Mouse (Mus musculus) urinary bladder, postnatal 25 days (tissue): ENCODE results near the gene Dbi.
A peak's percentile ranks its signal among the peaks of the same experiment; 100 is the strongest.

Source experiments
- DNase-seq: peaks from one replicate; pipeline ENCODE4 v3.0.0; 2022; ENCODE audit warnings: low spot score

The Dbi gene

DNA sequence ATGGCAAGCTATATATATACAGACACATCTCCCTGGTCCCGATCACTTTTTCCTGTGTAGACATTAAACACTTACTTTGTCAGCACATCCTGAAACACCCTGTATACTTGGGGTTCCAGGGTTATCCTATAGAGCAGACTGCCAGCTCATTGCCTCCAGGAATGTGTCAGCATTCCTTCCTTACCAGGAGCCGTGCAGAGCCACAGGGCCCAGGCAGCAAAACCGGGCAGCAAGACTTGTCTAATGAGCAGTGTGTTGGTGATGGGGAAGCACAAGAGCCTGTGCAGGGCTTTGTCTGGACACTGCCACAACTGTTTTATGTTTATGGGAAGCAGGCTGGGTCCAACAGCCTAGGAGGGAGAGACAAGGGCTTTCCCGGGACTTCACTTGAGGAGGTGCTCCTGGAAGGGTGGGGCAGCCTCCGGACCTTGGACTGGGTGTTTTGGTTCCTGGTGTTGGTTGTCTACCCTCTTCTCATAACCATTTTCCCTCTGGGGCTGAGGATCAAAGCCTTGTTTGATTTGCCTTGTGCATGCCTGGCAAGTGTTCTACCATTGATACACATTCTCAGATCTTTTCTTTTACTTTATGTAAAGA lies 36.9 kb downstream of the Dbi start:
- no peak for DNase-seq

DNA sequence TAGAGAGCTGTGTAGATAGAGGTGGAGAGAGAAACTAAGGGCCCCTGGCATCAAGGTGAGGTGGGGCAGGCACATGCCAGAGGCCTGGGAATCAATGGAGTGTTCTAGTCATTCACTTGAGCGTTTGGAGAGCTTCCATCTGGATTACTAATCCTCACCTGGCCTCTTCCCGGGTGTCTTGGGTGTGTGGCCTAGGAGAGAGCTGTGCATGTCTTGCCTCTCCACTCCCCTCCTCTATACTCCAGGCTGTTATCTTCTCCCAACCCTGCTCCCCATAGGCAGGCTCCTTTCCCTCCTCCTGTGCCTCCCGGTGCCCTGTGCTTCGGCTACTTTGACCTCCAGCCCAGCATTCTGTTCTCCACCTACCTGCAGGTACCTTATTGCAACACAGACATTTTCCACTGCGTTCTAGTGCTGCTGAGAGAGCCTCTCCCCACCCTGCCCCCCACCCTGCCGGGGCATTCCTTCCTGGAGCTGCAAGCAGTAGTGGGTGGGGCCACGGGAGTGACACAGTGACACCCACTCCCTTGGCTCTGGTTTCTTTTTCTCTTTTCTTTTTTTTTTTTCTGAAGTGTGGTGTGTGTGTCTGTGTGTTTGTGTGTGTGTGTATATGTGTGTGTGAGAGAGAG lies 37.8 kb downstream of the Dbi start:
- DNase-seq = no peak

DNA sequence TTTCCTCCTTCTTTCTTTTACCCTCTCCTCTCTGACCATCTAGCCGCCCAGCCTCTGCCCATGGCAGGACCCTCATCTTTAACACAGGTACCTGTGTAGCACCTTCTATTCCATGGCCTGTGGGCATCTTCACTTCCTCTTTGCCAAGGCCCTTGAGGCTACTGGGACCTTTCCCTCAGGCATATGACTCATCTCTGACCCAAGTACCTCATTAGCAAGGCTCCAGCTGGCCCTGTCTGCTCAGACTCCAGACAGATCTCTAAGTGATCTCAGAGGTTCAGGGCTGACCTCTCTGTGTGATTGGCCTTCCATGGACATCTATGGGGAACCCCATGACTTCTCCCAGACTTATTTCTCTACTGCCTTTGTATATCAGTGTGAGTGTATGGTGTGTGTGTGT lies 40.2 kb downstream of the Dbi start:
- no peak for DNase-seq

DNA sequence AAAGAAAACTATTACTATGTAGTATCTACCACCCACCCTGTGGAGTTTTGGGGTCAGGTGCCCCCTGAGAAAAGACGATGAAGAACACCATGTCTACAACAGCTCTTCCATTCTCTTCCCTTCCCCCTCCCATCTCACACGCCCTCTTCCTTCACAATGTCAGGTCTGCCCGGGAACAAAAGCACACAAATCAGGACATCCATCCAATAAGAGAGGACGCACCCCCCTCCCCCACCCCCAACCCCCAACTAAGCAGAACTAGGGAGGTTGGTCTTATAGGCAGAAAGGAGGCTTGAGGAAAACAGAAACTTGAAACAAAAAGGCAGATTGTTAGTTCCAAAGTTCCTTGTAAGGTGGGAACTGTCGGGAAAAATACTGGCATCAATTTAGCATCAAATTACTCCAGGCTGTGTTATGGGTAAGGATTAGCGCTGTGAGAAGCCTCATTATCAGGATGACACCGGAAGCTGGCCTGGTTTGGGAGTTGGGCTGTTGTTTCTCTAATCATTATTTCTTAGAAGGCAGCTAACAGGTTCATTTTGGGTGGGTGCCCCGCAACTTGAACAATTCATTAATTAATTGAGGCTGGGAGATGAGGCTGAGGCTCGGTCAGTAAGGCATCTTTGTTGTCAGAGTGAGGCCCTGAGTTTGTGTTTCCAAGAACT lies 43.0 kb downstream of the Dbi start:
- no peak for DNase-seq

DNA sequence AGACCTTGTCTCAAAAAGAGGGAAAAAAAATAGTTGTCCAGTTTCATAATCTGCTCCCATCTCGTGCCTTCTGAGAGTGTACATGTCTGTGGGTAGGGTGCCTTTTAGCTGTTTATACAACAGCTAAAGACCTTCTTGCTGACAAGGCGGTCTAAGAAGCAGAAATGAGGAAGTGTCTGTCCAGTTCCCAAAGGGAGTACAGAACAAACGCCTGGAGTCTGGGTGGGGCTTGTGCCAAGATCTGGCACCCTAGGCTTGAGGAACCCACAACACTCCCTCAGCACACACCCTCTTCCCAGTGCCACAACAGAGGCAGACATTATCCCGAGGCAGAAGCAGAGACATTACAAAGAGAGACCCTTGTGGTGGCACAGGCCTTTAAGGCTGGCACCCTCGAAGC lies 45.4 kb downstream of the Dbi start:
- DNase-seq = no peak

DNA sequence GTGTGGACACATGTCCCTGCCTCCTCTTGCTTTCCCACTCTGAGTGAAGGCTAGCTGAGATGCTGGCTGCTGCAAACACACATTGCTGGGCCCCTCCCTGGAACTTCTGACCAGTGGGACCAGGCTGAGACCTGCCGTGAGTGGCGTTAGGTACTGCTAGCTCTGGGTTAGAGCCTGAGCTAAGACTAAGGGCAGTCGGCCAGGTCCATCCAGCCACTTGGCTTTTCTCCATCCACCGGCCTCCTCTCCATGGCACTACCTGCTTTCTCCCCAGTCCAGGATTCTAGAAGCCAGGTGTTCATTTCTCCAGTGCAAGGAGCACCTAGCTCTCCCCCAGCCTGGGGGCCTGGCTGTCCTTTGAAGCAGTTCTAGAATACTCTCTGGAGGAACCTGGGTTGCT lies 45.9 kb downstream of the Dbi start:
- DNase-seq = no peak

DNA sequence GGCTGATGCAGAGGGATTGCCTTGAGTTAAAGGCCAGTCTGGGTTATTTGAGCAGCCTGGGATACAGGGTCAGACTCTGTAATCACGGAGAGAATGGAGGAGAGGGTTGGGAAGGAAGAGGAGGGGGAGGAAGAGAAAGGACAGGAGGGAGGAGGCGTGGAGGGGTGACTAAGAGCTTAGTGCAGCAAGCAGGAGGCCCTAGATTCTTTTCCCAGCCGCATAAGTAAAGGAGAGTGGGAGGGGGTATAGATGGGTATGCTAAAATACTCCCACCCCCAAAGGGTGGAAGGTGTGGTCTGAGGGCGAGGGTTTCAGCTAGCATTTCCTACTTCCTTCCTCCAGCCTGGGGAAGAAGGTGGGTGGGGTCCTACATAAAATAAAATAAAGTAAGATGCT lies 46.6 kb downstream of the Dbi start:
- no peak for DNase-seq

DNA sequence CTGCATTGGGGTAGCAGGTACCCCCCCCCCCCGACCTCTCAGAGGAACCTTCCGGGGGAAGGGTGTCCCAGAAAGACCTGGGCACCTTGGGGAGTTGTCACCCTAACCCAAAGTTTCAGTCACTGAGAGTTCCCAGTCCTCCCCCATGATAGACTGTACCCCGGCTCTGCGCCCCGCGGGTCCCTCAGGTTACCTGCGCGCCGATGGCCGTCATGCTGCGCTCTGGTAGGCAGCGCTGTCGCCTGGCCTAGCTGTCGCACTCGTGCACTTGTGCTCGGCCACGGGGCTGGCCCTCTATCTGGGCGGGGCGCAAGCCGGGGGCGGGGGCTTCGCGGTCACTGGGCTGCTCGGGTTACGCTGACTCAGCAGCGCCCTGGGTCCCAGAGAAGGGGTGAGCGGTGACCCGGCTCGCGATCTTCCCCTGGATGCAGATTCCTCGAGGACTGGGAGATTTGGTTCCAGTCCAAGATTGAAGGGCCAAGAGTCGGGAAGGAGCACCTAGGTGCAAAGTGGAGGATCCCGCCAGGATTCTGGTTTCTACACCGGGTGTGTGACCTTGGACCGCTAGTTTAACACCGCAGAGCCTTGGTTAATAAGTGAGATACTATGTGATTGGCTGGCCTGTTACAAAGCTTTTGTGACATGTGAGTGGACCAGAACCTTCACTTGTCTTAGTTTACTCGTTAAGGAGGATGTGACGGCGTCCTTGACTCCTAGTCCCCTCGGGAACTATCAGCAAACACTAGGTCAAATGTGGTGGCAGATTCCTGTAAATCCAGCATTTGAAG lies 47.2 kb downstream of the Dbi start, which contains the start of gene Tmem37:
Gene Tmem37, minus strand, starts transcription at position 556 of the 788 bp plus-strand sequence.
- DNase-seq = peak; percentile 61

DNA sequence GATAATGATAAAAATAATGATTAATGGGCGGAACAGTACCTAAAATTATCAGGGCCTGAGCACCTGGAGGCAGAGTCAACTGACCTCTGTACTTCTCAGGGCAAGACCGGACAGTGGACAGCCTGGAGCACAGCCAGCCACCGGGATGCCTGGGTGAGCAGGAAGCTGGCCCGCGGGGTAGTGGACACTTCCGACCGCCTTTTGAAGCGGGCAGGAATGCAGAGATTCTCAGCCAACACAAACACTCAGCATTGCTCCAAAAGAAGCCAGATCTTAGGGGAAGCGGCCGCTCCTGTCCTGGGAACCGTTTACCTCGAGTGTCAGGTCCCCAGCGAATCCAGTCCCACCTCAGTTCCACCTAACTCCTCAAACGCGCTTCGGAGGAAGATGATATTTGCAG lies 48.0 kb downstream of the Dbi start:
- DNase-seq = peak; percentile 34

DNA sequence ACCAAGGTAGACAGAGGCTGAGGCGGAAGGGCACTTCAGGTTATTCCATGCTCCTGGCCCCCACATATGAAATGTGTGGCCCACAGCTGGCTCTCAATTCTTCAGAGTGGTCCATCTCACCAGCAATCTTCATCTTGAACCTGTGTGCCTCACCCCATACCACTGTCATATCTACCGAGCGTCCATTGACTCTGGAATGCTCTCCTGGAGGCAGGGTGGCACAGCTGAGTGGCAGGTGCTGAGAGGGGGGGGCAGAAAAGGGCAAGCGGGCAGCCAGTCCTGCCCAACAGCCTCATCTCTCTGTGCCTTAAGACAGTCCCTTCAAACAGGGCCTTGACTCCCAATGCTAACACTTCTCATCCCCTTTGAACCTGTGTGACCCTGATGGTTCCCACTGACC lies 49.7 kb downstream of the Dbi start:
- no peak for DNase-seq

DNA sequence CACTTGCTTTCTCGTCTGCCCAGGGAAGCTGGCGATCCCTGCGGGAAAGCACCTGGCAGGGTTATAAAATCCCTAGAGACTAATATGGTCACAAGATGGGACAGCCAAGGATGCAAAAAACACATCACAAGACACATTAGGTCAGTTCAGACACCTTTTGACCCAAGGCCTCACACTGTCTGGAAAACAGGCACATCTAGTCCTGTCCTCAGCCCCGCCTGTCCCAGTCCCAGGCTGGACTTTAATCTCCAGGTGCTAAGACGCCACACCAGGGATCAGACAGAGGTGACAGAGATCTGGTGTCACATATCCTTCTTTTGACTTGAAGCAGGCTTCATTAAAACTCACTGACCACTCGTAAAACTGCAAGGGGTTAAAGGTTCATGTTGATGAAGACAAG lies 50.7 kb downstream of the Dbi start:
- DNase-seq = no peak

DNA sequence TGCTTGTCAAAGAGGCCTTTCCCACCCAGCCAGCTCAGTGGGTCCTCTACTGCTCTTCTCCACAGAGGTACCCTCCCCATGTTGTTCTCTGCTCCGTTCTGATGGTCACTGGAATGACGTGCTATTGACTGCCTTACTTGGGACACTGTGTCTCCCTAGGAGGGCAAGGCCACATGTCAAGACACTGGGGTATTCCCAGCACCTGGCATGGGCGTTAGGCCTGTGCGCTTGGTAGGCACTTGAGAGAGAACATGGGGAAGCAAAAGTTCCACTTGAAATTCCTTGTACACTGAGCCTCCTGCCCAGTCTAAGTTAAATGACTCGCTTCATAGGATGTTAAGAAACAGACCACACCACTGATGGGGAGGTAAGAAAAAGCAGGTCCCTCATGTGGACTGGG lies 51.8 kb downstream of the Dbi start:
- DNase-seq = no peak

DNA sequence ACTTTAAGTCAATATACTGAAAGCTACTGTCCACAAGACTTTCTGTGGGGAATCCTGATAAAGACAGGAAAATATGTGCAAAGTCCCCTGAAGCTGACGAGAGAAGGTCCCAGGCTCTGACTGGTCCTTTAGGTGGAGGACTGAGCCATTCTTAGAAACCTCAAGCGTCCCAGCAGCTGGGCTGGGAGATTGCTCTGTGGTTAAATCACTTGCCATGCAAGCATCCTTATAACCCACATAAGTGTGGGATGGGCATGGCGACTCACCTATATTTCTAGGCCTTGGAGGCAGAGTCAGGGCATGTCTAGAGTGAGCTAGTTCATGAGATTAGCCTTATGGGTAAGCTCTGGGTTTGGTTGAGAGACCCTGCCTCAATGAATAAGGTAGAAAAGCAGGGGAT lies 54.3 kb downstream of the Dbi start:
- DNase-seq = no peak

DNA sequence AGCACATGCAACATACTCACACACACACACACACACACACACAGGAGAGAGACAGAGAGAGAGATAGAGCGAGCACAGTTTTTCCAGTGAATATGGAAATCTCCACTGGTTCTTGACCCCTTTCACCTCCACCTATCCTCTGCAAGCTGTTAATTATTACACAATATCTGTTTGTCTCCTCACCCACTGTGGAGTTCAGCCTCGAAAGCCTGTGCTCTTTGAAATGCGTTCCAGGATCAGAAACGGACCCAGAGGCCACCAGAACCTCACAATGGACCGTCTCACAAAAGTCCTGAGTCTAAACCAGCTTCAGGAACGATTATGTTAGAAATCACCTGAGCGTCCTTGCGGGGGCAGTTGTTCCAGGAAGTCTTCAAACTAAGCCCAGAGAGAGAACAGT lies 54.7 kb downstream of the Dbi start:
- DNase-seq = no peak

DNA sequence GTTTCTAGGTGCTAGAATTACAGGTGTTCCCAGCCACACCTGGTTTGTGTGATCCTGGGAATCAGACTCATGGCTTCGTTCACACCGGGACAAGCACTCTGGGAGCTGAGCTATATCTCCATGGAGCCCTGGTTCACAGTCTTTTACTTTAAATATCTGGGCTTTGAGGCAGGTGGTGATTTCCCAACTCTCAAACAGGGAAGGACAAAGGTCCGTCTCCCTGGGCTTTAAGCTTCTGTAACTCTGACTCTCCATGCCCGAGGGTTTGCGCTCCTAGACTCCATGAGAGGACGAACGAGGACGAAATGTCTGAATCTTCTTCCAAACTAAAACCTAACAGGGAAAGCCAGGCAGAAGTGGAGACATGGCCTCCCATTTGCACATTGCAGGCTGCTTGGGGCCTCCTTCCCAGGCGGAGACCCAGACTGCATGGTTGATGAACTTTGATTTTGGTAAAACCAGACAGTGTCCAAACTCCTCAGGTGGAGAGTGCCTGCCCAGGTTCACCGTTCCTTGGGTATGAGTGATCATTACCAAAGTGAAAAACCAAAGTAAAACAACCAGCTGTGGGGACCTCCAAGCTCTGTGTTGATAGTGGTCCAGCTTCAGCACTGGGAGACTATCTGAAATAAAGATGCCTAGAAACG lies 56.7 kb downstream of the Dbi start:
- no peak for DNase-seq
